Mouse (Mus musculus) adrenal gland, postnatal 14 days (tissue): ENCODE data around the gene Twf2. TPM values are rescaled to one million over a fixed set of nuclear protein-coding genes. Genes with fewer than 3 reads are reported as not detected.
"Not testable (repeated sequence)": the region's sequence is repeated elsewhere in the genome, so short reads cannot be mapped to it uniquely, and the experiment has no call there.

Experiments
- DNase-seq: peaks from one replicate; pipeline ENCODE4 v3.0.0; 2021; ENCODE audit warnings: mixed read lengths
- long read RNA-seq, 2 experiments: library from polyadenylated mRNA; stranded (forward); transcript quantifications; one replicate each; pipeline ENCODE4 v2.0.0; 2021
- total RNA-seq: library from RNA; stranded (reverse); gene quantifications from 2 replicates; pipeline ENCODE4 v1.2.3, GENCODE M21; 2021

Twf2 gene
- total RNA-seq, result 43.6 and 54.3 TPM in 2 replicates
- long read RNA-seq, experiment 1, transcript Twf2-201 (9 exons, 1,596 nt), result major isoform, 108 of 124 reads
- long read RNA-seq, experiment 1, partial matches to known transcripts, result 3 of 124 reads
- long read RNA-seq, experiment 1, other reads (novel, unspliced or antisense), result 10 of 124 reads
- long read RNA-seq, experiment 2, transcript Twf2-201 (9 exons, 1,596 nt), result major isoform, 61 of 66 reads
- long read RNA-seq, experiment 2, partial matches to known transcripts, result 0 of 66 reads
- long read RNA-seq, experiment 2, other reads (novel, unspliced or antisense), result 4 of 66 reads

DNA sequence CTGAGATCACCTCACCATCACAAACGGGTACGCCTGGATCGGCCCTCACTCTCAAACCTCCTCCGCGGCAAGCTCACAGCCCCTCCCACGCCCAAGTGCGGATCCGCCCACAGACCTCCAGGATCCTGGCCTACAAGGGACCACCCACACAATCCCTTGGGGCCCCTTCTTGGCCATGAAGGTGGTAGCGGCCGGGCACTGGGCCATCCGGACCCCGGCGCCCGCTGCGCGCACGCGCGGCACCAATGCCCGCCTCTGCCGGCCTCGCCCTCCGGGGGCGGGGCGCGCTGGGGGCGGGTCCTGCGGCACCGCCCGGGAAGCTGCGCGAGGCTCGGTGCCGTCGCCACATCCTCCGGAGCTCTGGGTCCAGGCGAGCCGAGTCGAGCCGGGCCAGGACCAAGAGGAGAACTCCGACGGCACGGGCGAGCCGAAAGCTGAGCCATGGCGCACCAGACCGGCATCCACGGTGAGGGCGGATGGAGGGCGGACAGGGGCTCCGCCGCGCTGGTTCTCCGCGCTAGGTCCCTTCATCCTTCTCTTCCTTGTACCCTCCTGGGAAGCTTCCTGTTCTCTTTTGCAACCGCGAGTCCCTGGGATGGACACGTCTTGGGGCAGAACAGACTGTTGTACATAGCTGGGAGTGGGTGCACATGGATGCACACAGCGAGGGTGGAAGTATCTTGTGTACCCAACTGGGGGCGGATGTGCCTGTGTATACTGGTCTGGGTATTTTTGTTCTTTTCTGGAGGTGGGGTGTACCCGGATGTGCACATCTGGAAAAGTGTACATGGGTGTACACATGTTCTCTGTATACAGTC is at the start of gene Twf2:
Gene Twf2 (plus strand): TSS at position 290 of the 818 bp plus-strand sequence.
- peak; percentile 96 for DNase-seq

DNA sequence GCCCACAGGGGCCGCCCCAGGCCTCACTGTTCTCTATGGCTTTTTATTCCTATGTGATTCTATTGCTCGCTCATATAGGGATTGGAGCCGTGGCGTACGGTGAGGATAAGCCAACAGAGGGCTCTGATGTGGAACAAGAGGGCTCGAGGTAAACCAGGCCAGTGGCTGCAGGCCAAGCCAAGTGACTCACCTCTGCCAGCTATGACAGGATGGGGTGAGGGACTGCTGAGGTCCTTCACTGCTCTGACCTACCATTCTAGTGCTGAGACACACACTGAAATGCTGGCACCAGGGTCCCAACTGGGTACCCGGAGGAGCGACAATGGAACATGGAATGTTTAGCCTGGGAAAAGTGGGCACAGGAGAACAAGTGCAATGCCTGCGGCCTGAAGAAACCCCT is 48.8 kb upstream of the Twf2 start:
- peak; percentile 85 for DNase-seq

DNA sequence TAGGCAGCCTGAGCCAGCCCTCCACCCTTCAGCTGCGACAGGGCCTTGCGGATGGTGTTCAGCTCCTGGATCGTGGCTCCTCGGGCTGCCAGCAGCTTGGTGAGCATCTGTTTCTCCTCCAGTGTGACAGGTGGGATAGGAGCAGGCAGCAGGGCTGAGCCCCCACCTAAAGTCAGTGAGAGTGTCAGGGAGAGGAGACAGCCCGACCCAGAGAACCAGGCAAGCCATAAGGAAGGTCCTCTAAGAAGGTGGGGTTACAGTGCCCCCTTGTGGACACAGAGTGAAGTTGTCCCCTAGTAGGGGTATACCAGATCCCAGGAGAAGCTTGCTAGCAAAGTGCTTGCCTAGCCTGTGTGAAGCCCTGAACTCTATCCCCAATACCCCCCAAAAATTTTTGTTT is 46.5 kb upstream of the Twf2 start:
- DNase-seq, result peak; percentile 80

DNA sequence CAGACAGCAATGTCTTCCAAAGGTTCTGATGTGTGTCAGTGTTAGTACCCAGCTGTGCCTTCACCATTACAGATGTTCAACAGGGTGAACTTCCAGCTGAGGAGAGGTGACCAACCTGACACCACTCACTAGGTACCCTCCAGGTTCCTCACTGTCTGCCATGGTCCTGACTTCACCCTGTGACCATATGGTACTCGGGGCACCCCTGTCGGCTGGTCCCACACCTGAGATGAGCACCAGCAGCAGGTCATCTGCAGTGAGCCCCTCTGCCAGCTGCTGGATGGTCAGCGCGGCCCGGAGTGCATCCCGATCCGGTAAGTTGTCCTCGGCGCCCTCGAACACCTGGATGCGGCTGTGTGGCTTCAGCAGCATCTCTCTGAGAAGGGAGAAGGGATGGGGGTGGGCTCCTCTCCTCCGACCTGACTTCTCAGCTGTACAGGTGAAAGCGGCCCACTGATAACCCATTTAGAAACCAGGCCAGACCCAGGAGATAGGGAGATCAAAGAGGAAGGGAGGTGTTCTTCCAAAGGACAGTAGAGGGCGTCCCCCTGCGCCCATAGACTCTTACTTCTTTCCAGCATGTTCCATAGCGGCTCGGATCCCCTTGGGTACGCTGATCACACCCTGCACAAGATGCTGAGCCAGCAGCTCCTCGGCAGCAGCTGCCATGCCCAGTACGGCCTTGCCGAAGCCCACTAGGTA is 45.8 kb upstream of the Twf2 start:
- DNase-seq, result no peak

DNA sequence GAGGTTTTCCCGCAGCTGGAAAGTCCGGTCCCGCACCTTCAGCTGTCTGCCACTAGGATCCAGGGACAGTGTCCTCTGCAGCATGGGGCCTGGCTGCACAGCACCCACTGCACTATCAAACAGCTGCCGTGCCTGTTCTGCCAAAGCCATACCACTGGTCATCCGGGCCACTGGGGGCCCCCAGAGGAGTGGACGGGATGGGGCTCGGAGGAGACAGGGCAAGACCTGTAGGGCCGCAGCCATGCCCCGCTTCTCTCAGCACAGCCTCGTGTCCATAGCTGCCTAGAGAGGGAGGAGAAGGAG is 45.3 kb upstream of the Twf2 start:
- DNase-seq, result no peak

DNA sequence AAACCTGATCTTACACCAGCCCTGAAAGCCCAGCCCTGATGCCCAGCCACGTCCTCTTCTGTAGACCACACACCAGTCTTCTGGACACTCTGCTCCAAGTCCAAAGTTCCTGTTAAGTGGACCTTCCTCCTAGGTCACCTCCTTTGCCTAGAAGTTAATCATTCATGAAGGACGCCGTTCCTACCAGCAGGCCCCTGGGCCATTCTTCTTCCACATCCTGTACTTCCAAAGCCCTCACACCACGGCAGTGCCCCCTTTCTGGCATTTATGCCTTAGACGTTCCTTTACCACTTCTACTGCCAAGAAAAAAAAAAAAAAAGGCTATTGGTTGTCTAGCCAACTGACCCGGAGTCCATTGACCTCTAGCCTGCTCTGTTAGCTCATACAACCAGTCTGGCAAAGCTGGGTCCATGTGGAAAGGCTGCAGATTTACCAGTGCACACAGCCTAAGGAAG is 44.8 kb upstream of the Twf2 start, which contains the start of gene Glyctk:
Gene Glyctk (minus strand): TSS at position 102 of the 455 bp plus-strand sequence.
- no peak for DNase-seq

DNA sequence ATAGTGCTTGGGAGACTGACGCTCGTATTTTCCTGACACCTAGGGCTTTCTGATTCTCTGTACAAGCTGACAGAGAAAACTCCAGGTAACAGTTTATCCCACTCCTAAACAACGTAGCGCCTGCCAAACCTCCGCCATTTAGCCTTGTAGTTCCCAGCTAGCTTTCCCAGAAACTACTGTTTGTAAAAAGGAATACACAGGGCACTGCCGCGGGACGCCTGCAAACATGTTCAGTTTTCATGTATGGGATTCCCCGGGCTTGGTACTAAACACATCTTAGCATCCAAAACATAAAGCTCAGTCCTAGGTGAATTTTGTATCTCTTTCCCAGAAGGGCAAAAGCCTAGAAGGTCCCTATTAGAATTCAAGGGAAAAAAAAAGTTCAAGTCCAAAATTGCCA is 43.7 kb upstream of the Twf2 start:
- DNase-seq, result no peak

DNA sequence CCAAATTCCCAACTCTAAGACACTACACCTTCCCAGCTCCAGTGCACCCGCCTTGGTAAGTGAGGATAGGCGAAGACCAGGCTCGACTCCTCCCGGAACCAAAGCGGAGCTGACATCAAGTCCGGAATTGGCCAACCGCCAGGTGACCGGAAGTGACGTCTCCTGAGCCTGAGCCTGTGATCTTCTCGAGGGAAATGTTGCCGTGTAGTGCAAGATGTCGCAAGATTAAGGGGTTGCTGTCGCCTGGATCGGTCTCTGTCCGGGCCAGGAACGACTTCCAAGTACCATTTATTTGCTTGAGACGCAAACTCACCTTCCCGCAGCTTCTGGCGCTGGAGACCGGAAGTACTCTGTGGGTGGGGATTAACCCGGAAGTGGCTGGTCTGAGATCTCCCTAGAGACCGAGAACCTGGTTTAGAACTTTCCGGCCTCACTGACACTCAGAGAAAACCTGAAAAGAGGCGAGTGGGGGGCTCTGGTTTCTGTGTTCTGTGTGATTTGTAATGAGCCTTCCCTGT is 43.1 kb upstream of the Twf2 start:
- peak; percentile 98 for DNase-seq

DNA sequence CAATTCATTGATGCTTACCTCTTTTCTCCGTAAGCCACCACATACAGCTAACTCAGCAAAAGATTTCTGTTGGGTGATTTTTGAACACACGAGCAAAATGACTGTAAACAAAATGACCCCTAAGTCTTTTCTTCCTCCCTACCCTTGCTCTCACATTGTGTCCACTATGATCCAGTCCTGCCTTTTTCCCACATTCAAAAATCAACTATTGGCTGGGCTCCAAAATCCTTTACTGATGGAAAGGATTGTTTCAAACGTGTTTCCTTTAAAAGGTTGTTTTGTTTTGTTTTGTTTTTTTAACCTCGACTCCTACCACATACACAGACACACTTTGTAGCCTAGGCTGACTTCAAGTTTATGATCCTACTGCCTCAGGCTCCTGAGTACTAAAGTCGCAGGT is 42.5 kb upstream of the Twf2 start:
- DNase-seq, result no peak

DNA sequence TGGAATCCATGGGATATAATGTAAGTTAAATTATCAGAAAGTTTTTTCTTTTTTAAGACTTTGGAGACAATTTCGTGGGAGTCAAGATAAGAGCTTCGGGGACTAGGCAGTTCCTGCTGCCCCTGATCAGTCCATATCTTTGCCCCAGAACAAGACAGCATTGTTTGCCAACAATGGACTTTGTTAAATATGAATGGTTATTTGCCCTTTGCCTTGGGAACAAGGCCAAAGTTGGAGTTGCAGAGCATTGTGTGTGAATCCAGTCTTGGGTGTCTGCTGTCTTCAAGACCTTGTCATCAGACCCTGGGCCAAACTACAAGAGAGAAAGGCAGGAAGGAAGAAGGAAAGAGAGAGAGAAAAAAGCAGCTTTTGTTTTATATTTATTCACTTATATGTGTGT is 36.2 kb upstream of the Twf2 start:
- DNase-seq, result no peak

DNA sequence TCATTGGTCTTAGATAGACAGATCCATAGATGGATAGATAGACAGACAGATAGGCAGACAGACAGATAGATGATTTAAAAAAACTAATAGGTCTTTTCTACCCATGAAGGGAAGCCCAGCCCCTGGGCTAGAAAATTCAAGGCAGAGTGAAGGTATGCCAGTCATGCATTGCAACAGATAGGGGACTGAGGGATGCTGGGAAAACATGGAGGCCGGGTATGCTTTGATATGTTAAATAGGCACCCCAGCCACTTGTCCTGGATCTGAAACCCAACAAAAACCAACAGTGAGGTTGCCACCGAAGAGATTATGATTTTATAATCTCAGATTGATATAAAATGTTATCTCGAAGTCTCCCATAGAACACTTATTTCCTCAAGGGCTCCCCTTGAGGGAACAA is 35.7 kb upstream of the Twf2 start:
- DNase-seq, result no peak

DNA sequence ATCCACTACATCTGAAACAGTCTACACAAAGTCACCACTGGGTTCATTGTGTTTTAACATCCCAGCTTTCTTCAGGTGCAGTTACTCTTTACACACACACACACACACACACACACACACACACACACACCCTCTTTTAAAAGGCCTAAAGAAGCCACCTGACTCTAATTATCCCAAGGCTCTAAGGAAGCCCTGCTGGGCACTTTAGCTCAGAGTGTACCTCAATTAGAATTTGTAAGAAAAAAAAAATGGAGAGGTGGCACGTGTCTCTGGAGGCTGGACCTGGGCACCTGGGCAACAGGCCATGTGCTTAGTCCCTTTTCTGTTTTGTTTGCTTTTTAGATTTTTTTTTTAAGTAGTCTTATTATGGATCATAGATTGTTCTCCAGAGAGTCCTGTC is 35.2 kb upstream of the Twf2 start:
- no peak for DNase-seq

DNA sequence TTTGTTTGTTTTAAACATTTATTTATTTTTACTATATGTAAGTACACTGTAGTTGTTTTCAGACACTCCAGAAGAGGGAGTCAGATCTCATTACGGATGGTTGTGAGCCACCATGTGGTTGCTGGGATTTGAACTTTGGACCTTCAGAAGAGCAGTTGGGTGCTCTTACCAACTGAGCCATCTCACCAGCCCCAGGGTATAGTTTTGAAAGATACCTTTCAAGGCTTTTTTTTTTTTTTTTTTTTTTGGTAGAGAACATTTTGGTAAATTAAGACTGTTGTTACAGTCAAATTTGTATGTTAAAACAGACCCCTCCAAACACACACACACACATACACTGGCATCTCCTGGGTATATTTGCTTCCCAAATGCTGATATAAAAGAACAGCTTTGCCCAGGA is 33.9 kb upstream of the Twf2 start:
- DNase-seq, result not testable (repeated sequence)

DNA sequence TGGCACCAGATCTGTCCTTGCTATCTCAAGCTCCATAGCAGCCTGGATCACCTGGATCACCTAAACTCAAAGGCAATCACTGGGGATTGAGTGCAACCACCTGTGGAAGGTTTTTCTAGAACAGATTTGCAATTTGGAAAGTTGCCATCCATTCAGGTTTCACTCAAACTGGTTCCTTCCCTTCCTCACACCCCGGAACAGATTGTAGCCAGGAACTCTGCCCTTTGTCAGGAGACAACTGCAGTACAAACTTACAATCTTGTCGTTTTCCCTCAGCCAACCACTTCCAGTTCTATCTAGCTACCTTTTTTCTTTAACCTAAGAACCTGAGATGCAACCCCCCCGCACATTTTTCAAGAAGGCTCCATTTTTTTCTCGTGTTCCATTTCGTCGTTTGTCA is 33.0 kb upstream of the Twf2 start:
- DNase-seq, result no peak

DNA sequence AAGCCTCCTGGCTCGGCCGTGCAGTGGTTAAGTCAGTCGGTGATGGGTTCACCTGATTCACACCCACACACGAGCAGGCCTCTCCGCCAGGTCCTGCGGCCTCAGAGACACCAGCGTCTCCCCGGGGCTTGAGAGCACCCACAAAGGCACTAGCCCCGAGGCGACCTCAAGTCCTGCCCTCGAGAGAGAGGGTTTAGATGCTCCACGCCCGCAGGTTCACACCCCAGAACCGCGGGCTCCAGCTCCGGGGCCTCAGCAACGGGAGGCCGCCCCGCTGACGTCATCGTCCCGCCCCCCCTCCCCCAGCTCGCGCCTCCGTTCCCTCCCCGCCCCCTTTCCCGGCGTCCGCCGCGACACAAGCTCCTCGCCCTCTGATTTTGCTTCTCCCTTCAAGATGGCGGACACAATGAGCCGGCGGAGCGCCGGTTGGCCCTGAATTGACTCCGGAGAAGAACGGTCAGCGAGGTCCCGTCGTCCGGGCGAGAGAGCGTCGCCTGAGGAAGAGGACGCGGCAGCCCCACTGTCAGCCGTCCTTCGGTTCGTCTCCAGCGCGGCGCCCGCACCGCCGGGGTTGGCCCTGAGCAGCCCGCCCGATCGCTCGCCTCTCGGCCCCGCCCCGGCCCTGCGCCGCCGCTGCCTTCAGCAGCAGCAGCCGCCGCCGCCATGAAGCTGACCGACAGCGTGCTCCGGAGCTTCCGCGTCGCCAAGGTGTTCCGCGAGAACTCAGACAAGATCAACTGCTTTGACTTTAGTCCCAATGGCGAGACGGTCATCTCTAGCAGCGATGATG is 32.2 kb upstream of the Twf2 start, which contains the start of gene Wdr82:
Gene Wdr82 (plus strand): TSS at position 373 of the 790 bp plus-strand sequence.
- peak; percentile 97 for DNase-seq

DNA sequence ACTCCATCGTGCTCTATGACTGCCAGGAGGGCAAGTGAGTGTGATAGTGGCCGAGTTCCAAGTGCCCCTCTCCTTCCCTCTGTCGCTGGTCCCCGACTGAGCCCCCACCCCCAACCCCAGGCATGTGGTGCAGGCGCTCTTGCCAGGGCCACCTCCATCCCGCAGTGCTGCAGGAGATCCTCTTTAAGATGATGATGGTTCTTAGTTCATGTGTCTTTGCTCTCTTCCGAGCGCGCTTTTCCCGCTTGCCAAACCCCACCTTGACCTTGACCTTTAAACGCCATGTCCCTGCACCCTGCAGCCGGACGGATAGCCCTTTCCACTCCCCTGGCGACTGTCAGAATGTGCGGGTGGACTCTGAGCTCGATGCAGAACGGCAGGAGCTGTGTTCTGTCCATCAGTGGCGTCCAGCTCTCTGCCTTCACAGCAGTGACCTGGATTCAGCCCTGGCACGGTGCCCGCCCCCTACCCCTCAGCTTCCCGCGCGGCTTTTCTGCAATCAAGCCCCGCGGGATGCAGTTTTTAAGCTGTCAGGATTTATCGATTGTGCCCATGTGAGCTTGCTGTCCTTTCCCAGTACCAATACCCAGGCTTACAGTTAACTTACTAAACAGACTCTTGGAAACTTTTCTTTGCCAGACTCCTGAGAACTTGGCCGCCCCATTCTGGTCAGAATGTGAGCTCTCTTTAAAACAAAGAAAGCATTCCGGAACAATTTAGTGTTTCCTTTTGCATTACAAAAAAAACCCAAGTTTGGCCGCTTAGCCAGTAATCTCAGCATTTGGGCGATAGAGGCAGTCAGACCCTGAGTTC is 31.4 kb upstream of the Twf2 start:
- DNase-seq, result peak; percentile 89

DNA sequence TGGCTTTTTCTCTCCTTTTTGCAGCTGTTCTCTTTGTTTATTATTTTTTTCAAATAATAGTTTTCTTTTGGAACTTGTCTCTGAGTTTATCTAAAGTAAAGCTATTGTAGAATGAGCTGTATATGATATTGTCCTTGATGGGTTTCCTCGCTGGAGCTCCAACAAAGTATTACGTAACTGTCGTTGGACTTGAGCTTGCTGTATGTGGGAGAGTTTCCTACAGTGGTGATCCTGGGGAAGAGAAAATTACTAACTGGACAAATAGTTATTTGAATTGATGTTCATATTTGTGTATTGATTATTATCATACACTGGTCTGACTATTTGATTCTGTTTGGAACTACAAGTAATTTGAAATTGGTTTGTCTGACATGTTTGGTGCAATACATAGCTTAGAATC is 30.4 kb upstream of the Twf2 start:
- DNase-seq, result no peak

DNA sequence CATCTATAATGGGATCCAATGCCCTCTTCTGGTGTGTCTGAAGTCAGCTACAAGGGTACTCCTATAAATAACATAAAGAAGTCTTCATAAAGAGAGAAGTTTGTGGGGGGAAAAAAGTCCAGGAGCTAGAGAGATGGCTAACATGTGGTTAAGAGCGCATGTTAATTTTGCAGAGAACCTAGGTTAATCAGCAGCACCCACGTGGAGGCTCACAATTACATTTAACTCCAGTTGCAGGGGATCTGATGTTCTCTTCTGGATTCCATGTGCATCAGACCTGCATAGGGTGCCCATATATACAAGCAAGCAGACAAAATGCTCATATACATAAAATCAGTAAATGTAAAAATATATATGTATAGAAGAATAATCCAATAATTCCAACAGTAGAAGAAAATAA is 29.5 kb upstream of the Twf2 start:
- DNase-seq, result no peak

DNA sequence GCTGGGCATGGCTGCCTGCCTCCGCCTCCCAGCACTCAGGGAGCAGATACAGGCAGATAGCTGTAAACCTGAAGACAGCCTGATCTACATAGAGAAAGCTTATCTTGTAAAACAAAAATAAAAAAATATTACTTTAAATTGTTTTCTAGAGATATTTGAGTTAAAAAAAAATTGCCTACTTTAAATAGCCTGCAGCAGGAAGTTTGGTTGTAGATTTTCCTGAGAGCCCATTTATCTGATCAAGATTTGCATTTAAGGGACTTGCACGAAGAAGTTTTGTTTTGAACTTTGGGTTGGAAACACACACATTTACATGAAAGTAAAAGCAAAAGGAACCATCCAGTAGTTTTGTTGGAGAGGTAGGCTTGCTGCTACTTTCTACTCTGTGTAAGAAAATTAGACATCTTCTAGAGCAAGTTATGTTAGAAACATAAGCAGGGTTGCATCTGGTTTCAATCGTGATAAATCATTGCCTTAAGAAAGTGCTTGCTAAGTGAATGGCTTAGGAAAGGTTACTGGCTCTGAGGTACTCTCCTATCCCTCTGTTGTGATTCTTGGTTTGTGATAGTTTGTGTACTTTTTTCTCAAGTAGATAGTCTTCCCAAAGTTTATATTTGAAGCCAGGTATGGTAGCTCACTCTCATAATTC is 27.2 kb upstream of the Twf2 start:
- DNase-seq, result no peak

DNA sequence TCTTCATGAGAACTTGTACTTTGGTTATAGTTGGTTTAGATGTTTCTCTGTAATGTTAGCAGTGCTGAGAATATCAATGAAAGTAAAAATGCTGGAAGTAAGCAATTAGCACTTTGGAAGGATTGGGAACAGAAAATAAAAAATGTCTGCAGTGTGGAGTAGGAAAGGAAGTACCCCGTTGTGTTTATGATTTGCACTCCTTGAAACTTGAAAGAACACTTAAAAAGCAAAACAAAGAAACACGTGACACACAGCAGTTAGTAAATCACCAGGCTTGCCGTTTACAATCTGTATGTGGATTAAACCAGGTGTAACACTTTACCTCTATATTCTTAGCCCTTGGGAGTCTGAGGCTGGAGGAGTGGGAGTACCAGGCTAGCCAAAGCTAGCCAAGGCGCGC is 26.1 kb upstream of the Twf2 start:
- no peak for DNase-seq

DNA sequence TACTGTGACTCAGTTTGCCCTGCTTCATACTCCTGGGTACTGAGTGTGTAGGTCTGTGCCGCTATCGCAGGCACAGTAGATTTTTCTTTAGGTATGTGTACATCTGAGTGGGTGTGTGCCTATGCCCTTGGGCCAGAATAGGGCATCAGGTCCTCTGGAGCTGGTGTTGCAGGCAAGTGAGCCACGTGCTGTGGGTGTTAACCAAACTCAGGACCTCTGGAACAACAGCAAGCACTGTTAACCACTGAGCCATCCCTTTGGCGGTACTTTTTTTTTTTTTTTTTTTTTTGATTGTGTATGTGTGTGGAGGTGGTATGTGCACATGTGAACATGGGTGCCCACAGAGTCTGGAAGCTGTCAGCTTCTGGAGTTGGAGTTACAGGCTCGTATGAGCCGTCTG is 25.1 kb upstream of the Twf2 start:
- DNase-seq, result no peak
